Comparison of ENCODE assay signal across 25 mouse cellular contexts in the genomic region with DNA sequence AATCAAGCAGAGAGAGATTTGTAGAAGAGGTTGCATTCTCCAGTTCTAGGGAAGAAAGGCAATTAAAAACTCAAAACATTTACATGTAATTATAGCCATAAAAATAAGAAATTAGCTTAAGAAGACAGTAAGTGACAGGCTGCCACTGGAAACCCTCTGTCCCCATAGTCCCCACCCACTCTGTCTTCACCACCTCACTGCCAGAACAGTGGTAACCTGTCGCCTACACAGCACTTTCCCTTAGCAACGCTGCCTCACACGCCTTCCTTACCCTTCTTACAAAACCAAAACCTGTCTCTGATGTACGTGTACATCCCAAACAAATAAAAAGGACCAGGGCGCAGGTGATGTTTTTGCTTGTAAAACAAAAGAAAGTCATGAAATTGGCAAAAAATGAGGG. TPM values are rescaled to one million over a fixed set of nuclear protein-coding genes. Genes with fewer than 3 reads are reported as not detected.
A peak's percentile ranks its signal among the peaks of the same experiment; 100 is the strongest.
DNase-seq lines count a peak whose midpoint lies in the region; ATAC-seq and TF ChIP-seq lines count a peak whose summit lies in the region.
"Had no signal": no experiment of that assay in that cellular context is flagged by ENCODE, and none has a peak within 500 bp of the region (broad histone marks: within the 10 kb centered on the region; RNA-seq: fewer than 3 reads in every experiment).

No protein-coding gene starts in this region.

- TF ChIP-seq CTCF in midbrain, postnatal 0 days (IDR thresholded peaks at IDR 0.05): no peak

- H3K9me3 ChIP-seq in midbrain, embryonic 12.5 days: no peaks in the 10 kb centered on the region
- H3K9me3 ChIP-seq in midbrain, postnatal 0 days (ENCODE audit: low read length): no peaks in the 10 kb centered on the region
- H3K9me3 ChIP-seq in forebrain, embryonic 16.5 days (ENCODE audit: control insufficient read depth, low read length): no peaks in the 10 kb centered on the region
- H3K9me3 ChIP-seq: embryonic facial prominence, embryonic 10.5 days; heart, embryonic 15.5 days; hindbrain, embryonic 15.5 days; limb, embryonic 15.5 days had no signal

- H3K27ac ChIP-seq in midbrain, embryonic 12.5 days (replicated peaks): peak overlapping the region; percentile 67
- H3K27ac ChIP-seq in midbrain, postnatal 0 days (ENCODE audit: low read depth, low read length): no peak overlapping the region
- no peak overlapping the region; the same call in 1 of the 2 replicates for H3K27ac ChIP-seq in forebrain, embryonic 16.5 days (ENCODE audit: low read length)
- H3K27ac ChIP-seq: embryonic facial prominence, embryonic 10.5 days; heart, adult 2 months; heart, embryonic 15.5 days; limb, embryonic 15.5 days had no signal

- no peak for ATAC-seq in midbrain, embryonic 12.5 days (ENCODE audit: low FRiP score, low read depth)
- ATAC-seq in midbrain, postnatal 0 days (ENCODE audit: low FRiP score): no peak
- ATAC-seq in forebrain, embryonic 16.5 days: peak; percentile 25; the same call in 1 of the 2 replicates
- ATAC-seq in frontal cortex, adult (ENCODE audit: low TSS enrichment): no peak
- ATAC-seq: liver, postnatal 0 days had no signal

- H3K27me3 ChIP-seq in midbrain, embryonic 12.5 days: peaks cover 18% of the 10 kb centered on the region; the same call in 1 of the 2 replicates
- peaks cover 6% of the 10 kb centered on the region; the same call in 1 of the 2 replicates for H3K27me3 ChIP-seq in midbrain, postnatal 0 days (ENCODE audit: insufficient read depth, low read length)
- no peaks in the 10 kb centered on the region for H3K27me3 ChIP-seq in forebrain, embryonic 16.5 days (replicated peaks; ENCODE audit: control insufficient read depth, insufficient read depth, low read length)
- H3K27me3 ChIP-seq: hindbrain, embryonic 15.5 days had no signal

- peak; percentile 54 for DNase-seq in heart, adult 11 months
- DNase-seq in heart, postnatal 25 days (ENCODE audit: low spot score): no peak
- no peak for DNase-seq in midbrain, postnatal 0 days (ENCODE audit: low spot score)
- peak; percentile 31 for DNase-seq in brain, adult 2 months (ENCODE audit: low read depth, low spot score)
- DNase-seq in embryo, embryonic 10 days (ENCODE audit: low spot score): no peak
- DNase-seq: adrenal gland, postnatal 14 days; cerebellum, adult 2 months; gastrocnemius, postnatal 10 days; heart, adult 2 months; kidney, adult 11 months; liver, postnatal 0 days; lung, postnatal 10 days; right cerebral cortex, postnatal 14 days; thymus, postnatal 4 days had no signal

- 78% methylated on average over 5 of the region's 5 CpGs for WGBS in midbrain, embryonic 12.5 days
- 75% methylated on average over 5 of the region's 5 CpGs for WGBS in midbrain, postnatal 0 days
- 51% methylated on average over 5 of the region's 5 CpGs for WGBS in forebrain, embryonic 16.5 days

- H3K9ac ChIP-seq in midbrain, embryonic 12.5 days (replicated peaks): no peak overlapping the region
- no peak overlapping the region for H3K9ac ChIP-seq in midbrain, postnatal 0 days (replicated peaks; ENCODE audit: low read length, poor library complexity, severe bottlenecking)
- no peak overlapping the region for H3K9ac ChIP-seq in forebrain, embryonic 16.5 days (replicated peaks; ENCODE audit: low read depth, low read length)
- H3K9ac ChIP-seq: heart, embryonic 15.5 days; hindbrain, embryonic 15.5 days; limb, embryonic 15.5 days; liver, postnatal 0 days had no signal

- H3K4me2 ChIP-seq in midbrain, embryonic 12.5 days (replicated peaks): no peak overlapping the region
- H3K4me2 ChIP-seq in midbrain, postnatal 0 days (ENCODE audit: low read depth, low read length, poor library complexity, severe bottlenecking): no peak overlapping the region
- no peak overlapping the region for H3K4me2 ChIP-seq in forebrain, embryonic 16.5 days (ENCODE audit: low read length)
- H3K4me2 ChIP-seq: heart, embryonic 15.5 days; hindbrain, embryonic 15.5 days; limb, embryonic 15.5 days had no signal

- H3K4me3 ChIP-seq in midbrain, embryonic 12.5 days: no peak overlapping the region
- no peak overlapping the region for H3K4me3 ChIP-seq in midbrain, postnatal 0 days (ENCODE audit: low read depth, low read length)
- H3K4me3 ChIP-seq in forebrain, embryonic 16.5 days (replicated peaks; ENCODE audit: low read length): no peak overlapping the region
- H3K4me3 ChIP-seq: embryonic facial prominence, embryonic 10.5 days; heart, adult 2 months; heart, embryonic 15.5 days; hindbrain, embryonic 15.5 days; limb, embryonic 15.5 days had no signal

- intact Hi-C loops in heart, postnatal 25 days (cut with DNase I): no loop called here

- no peaks in the 10 kb centered on the region for H3K36me3 ChIP-seq in midbrain, embryonic 12.5 days
- no peaks in the 10 kb centered on the region for H3K36me3 ChIP-seq in midbrain, postnatal 0 days (ENCODE audit: insufficient read depth, low read length)
- no peaks in the 10 kb centered on the region for H3K36me3 ChIP-seq in forebrain, embryonic 16.5 days (ENCODE audit: control insufficient read depth, insufficient read depth)
- H3K36me3 ChIP-seq: embryonic facial prominence, embryonic 10.5 days; heart, embryonic 15.5 days; hindbrain, embryonic 15.5 days; limb, embryonic 15.5 days had no signal

- peaks cover 43% of the 10 kb centered on the region for H3K4me1 ChIP-seq in midbrain, embryonic 12.5 days
- H3K4me1 ChIP-seq in midbrain, postnatal 0 days (ENCODE audit: insufficient read depth, low read length): no peaks in the 10 kb centered on the region
- H3K4me1 ChIP-seq in forebrain, embryonic 16.5 days (replicated peaks; ENCODE audit: control insufficient read depth, insufficient read depth, low read length): peaks cover 21% of the 10 kb centered on the region

RNA-seq across cellular contexts. Expression of a gene that starts 15.8 kb away (rescaled TPM):
- total RNA-seq in heart, postnatal 25 days (2021): not detected
- 127 and 132 TPM in 2 replicates for polyA plus RNA-seq in midbrain, embryonic 12.5 days (2016; fragmentation: Nextera tagmentation; extraction: Ambion mirVana)
- 18.8 and 21.2 TPM in 2 replicates for total RNA-seq in midbrain, postnatal 0 days (2014; rRNA removed)
- 12.8 and 16.0 TPM in 2 replicates for polyA plus RNA-seq in midbrain, postnatal 0 days (2015; fragmentation: Nextera tagmentation; extraction: Ambion mirVana)
- 19.0 and 19.6 TPM in 2 replicates for polyA plus RNA-seq in forebrain, embryonic 16.5 days (2015; fragmentation: Nextera tagmentation; extraction: Ambion mirVana)
- total RNA-seq: adrenal gland, postnatal 14 days; gastrocnemius, postnatal 10 days; heart, adult 2 months; megakaryocyte progenitor cell, adult 5-6 weeks; MEL had no signal
- polyA plus RNA-seq: heart, adult 2 months; heart, embryonic 15.5 days; liver, postnatal 0 days; spleen, adult 2 months; stomach, embryonic 14.5 days had no signal

Comparison
In these comparisons a context has a peak if more than half of its experiments do, and no peak if none do; other contexts are left out.
1. DNase-seq: peak in heart, adult 11 months (single experiment) and brain, adult 2 months (single experiment); none in heart, postnatal 25 days (single experiment), midbrain, postnatal 0 days (single experiment) and embryo, embryonic 10 days (single experiment).